Mouse (Mus musculus) heart, embryonic 11.5 days (tissue): ENCODE measurements at regions not wholly inside any gene's neighbourhood (a gene's known extent, or its start where the extent isn't known, plus 50 kb on each side); places are given as distances from the start of the nearest gene placed in this dataset.
A peak's percentile ranks its signal among the peaks of the same experiment; 100 is the strongest.

Experiments used
- ATAC-seq: fragments of 200-750 bp; cut with Nextera tagmentation; replicated peaks from 2 replicates; pipeline ENCODE4 v1.8.0; 2017; ENCODE audit warnings: moderate library complexity; ENCODE audit not compliant: insufficient number of reproducible peaks, low FRiP score, low TSS enrichment
- H3K27ac ChIP-seq: fragments of 300-500 bp; sonication (generic); 2 replicates; pipeline ENCODE4 v1.5.1; 2014; ENCODE audit warnings: mild to moderate bottlenecking, low read depth, low read length
- H3K27me3 ChIP-seq: fragments of 300-500 bp; sonication (generic); 2 replicates; pipeline ENCODE4 v1.6.1; 2014; ENCODE audit warnings: mild to moderate bottlenecking, low read length, mixed read lengths; ENCODE audit not compliant: control insufficient read depth, insufficient read depth
- H3K36me3 ChIP-seq: fragments of 300-500 bp; sonication (generic); 2 replicates; pipeline ENCODE4 v1.6.1; 2014; ENCODE audit warnings: mild to moderate bottlenecking, low read length, moderate library complexity, mixed read lengths; ENCODE audit not compliant: control insufficient read depth, insufficient read depth
- H3K4me1 ChIP-seq: fragments of 300-500 bp; sonication (generic); 2 replicates; pipeline ENCODE4 v1.6.1; 2014; ENCODE audit warnings: low read length; ENCODE audit not compliant: control insufficient read depth, insufficient read depth
- H3K4me2 ChIP-seq: fragments of 300-500 bp; sonication (generic); 2 replicates; pipeline ENCODE4 v1.6.1; 2014; ENCODE audit warnings: mild to moderate bottlenecking, moderate library complexity
- H3K4me3 ChIP-seq: fragments of 300-500 bp; sonication (generic); 2 replicates; pipeline ENCODE4 v1.5.1; 2014; ENCODE audit warnings: low read depth, low read length
- H3K9ac ChIP-seq: fragments of 300-500 bp; sonication (generic); 2 replicates; pipeline ENCODE4 v1.6.1; 2014; ENCODE audit warnings: mild to moderate bottlenecking, low read depth, low read length, moderate library complexity
- H3K9me3 ChIP-seq: fragments of 300-500 bp; sonication (generic); replicated peaks from 2 replicates; pipeline ENCODE4 v1.6.1; 2016; ENCODE audit warnings: low read length; ENCODE audit not compliant: control insufficient read depth
- WGBS: fragments of 180-500 bp; shearing (Covaris S2); extraction: QIAGEN DNeasy Blood & Tissue Kit; methylation state at CpG from one replicate; pipeline ENCODE4 v1.1.7; 2014; ENCODE audit not compliant: insufficient replicate concordance; 5-methylcytosine and 5-hydroxymethylcytosine counted together

DNA sequence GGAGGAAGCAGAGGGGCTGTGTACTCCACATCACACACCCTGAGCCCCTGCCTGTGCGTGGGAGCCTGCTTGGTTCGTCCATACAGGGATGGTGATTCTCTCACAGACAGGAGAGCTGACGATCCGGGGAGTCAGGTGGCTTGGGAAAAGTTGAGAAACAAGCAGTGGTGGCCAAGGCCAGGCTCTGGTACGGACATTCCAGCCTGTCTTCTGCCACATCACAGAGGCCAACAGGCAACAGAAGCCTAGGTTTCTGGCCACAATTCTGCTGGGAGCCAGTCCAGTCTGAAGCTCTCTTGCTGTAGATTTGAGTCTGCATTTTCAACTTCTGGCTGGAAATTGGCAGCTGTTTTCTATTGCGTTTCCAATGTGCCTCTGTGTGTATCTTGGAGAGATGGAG, 215.4 kb upstream of the Spred2 start:
- Histone ChIP-seq H3K9me3 (no peaks in the 10 kb centered on the region), H3K9ac (no peak overlapping the region), H3K27ac (no peak overlapping the region), H3K36me3 (no peaks in the 10 kb centered on the region), H3K27me3 (no peaks in the 10 kb centered on the region), H3K4me1 (no peaks in the 10 kb centered on the region), H3K4me3 (no peak overlapping the region), H3K4me2 (no peak overlapping the region)
- no peak for ATAC-seq
- WGBS, result 74% methylated on average over 6 of the region's 6 CpGs

DNA sequence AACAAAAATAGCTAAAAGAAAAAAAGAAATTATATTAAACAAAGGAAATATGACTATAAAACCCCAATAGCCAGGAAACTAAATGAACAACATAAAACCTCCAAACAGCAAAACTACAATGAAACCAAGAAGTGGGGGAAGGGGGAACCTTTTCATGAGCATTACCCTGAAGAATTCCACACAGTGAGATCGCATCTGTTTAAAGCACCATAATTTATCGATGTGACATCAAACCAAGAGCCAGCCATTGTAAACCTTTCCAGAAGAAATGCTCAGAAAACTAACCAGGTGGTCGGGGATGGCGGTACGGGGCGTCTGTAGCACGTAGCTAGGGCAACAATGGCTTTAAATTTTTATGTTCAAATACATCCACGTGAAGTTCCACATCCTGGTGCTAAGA, 214.8 kb upstream of the Spred2 start:
- Histone ChIP-seq H3K27me3 (no peaks in the 10 kb centered on the region), H3K9ac (no peak overlapping the region), H3K4me2 (no peak overlapping the region), H3K4me3 (no peak overlapping the region), H3K4me1 (no peaks in the 10 kb centered on the region), H3K9me3 (no peaks in the 10 kb centered on the region), H3K27ac (no peak overlapping the region), H3K36me3 (no peaks in the 10 kb centered on the region)
- ATAC-seq, result no peak
- WGBS, result 79% methylated on average over 8 of the region's 8 CpGs

DNA sequence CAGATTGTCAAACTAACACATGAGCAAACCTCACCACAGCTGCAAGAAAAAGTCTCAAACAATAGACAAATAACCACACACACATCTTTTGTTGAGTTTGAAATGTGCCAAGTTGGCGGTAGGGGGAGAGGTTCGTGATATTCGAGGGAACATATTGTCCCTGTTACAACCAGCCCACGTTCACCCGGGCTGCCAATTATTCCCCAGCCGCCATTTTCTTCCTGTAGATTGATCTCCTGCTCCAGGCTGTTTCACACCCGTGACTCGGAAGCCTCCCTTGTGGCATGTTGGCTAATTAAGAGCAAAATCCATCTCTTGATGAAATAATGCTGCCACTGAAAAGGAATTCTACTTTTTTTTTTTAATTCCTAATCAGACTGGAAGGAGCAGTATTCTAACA, 211.1 kb upstream of the Spred2 start:
- Histone ChIP-seq H3K27ac (no peak overlapping the region), H3K4me1 (no peaks in the 10 kb centered on the region), H3K36me3 (no peaks in the 10 kb centered on the region), H3K9me3 (no peaks in the 10 kb centered on the region), H3K4me2 (no peak overlapping the region), H3K27me3 (no peaks in the 10 kb centered on the region), H3K9ac (no peak overlapping the region), H3K4me3 (no peak overlapping the region)
- no peak for ATAC-seq
- 82% methylated on average over 8 of the region's 8 CpGs for WGBS

DNA sequence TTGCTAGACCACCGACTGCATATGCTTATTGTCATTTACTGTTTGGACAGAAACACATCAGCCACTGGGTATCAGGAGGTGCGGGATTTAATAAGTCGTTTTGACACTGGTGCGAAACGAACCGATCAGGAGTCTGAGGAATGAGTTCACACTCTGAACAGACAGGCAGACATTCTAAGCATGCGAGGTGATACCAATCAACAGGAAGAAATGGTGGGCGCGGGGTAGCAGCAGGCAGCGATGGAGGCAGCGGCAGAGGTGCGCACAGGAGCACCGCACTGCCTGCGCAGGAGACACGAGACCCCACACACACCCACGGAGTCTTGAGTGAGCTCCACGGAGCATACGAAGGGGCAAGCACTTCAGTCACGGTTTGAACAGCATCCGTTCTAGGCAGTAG, 210.6 kb upstream of the Spred2 start:
- Histone ChIP-seq H3K4me3 (no peak overlapping the region), H3K4me2 (no peak overlapping the region)

DNA sequence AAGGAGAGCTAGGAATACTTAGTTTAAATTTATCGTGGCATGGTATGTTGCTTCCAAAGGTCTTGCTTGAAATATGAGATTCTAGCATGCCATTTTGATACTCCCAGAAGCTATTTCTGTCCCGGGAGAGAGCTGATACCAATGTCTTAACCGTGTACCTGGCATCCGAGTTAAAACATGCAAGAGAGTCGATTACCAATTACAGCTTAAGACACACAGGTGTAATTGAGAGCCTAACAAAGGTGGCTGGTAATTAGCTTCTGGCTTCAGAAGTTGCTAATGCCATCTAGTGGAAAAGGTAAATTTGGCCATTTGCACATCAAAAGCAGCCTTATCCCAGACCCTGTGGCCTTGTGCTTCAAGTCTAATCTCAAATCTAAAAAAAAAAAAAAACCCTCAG, 210.0 kb upstream of the Spred2 start:
- 29% methylated on average over 5 of the region's 5 CpGs for WGBS
- no peaks in the 10 kb centered on the region for H3K9me3 ChIP-seq
- H3K27ac ChIP-seq, result no peak overlapping the region
- H3K36me3 ChIP-seq, result no peaks in the 10 kb centered on the region
- ATAC-seq, result no peak
- H3K4me3 ChIP-seq, result no peak overlapping the region
- no peaks in the 10 kb centered on the region for H3K4me1 ChIP-seq
- no peaks in the 10 kb centered on the region for H3K27me3 ChIP-seq
- H3K4me2 ChIP-seq, result peak overlapping the region; percentile 25
- no peak overlapping the region for H3K9ac ChIP-seq

More for the DNA sequence above, 210.6 kb upstream of the Spred2 start:
- Histone ChIP-seq H3K27ac (no peak overlapping the region), H3K36me3 (no peaks in the 10 kb centered on the region), H3K9ac (no peak overlapping the region), H3K27me3 (no peaks in the 10 kb centered on the region), H3K9me3 (no peaks in the 10 kb centered on the region), H3K4me1 (no peaks in the 10 kb centered on the region)
- ATAC-seq, result no peak
- WGBS, result 76% methylated on average over 20 of the region's 20 CpGs

DNA sequence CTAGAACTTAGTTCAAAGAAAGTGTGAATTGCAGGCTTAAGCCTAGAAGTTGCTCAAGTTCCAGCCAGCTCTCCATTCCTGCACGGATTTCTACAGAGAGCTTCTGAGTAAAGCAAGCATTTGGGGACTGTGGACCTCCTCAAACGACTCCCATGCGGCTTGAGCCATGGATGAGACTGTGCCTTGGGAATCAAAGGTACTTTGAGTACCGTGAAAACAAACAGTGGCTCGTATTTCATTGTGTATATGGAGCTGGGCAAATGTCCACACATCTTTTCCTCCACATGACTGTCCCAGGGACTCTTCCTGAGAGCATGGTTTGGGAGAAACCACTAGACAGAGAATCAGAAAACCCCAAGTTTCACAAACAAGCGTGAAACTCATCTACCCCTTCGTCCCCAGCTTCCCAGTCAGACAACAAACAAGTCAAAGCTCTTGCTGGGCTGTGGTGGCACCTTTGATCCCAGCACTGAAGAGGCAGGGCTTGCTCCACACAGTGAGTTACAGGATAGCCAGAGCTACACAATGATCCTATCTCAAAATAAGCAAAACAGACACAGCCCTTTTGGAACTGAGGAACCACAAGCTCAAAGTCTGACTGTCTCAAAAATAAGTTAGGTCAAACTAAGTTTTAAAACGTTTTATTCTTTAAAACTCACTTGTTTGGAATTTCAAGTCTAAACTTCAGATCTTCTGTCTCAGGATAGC, 209.1 kb upstream of the Spred2 start:
- H3K27me3 ChIP-seq, result no peaks in the 10 kb centered on the region
- WGBS, result 24% methylated on average over 8 of the region's 8 CpGs
- H3K9me3 ChIP-seq, result no peaks in the 10 kb centered on the region
- no peaks in the 10 kb centered on the region for H3K36me3 ChIP-seq
- H3K4me1 ChIP-seq, result no peaks in the 10 kb centered on the region
- no peak for ATAC-seq
- H3K4me3 ChIP-seq, result no peak overlapping the region
- H3K27ac ChIP-seq, result no peak overlapping the region
- H3K9ac ChIP-seq, result no peak overlapping the region
- no peak overlapping the region for H3K4me2 ChIP-seq

DNA sequence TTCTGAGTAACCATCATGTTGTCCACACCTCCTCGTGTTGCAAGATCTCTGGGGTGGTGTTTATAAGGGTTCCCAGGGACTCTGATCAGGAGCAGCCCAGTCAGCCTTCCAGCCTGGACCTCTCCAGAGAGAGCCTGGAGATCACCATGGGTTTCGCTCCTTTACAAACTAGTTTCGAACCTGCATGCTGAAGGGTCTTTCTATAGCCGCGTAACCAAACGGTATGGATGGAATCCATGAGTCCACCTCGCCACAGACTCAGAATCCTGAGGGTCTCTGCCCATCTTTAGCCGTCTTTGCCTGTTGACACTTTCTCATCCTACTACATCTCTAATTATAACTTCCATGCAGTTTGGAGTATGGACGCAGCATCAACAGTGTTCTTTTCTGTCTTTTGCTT, 206.0 kb upstream of the Spred2 start:
- no peaks in the 10 kb centered on the region for H3K36me3 ChIP-seq
- no peak overlapping the region for H3K27ac ChIP-seq
- no peaks in the 10 kb centered on the region for H3K9me3 ChIP-seq
- no peaks in the 10 kb centered on the region for H3K4me1 ChIP-seq
- no peak overlapping the region for H3K4me3 ChIP-seq
- ATAC-seq, result no peak
- H3K27me3 ChIP-seq, result no peaks in the 10 kb centered on the region
- H3K9ac ChIP-seq, result no peak overlapping the region
- H3K4me2 ChIP-seq, result no peak overlapping the region
- 84% methylated on average over 9 of the region's 9 CpGs for WGBS

DNA sequence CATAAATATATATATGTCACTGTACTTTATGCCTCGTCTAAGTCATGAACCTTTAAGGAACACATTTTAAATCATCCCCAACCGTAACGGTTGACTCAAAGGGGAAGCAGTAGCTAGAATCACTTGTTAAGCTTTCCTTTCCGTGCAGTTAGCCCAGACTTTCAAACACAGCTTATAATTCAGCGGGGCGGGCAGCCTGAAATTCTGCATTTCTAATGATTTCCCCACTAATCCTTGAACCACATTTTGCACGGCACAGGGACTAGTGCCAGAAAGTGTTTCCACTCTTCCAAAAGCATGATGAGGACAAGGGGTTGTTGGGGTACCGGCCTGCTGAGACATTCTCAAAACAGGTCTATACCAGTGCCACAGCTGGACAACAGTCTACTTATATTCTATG, 195.1 kb upstream of the Spred2 start:
- Histone ChIP-seq H3K9me3 (no peaks in the 10 kb centered on the region), H3K4me3 (no peak overlapping the region)

DNA sequence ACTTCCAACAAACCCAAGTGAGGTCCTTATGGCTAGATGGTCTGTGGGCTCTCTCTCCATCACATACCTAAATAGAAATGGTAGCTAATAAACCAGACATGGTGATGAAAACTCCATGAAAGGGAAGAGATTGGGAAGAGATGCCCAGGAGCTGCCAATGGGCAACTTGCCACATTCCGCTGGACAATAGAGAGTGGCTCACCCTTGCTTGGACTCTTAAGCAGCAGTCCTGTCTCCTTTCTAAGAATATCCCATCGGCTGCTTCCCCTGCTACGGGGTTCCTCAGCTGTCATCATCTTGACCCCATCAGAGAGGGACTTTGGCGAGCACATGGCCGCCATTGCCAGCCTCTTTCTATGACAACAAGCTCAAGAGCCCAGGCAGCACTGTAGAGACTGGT, 193.4 kb upstream of the Spred2 start:
- no peak overlapping the region for H3K27ac ChIP-seq
- no peaks in the 10 kb centered on the region for H3K9me3 ChIP-seq
- no peaks in the 10 kb centered on the region for H3K4me1 ChIP-seq
- H3K9ac ChIP-seq, result no peak overlapping the region
- 76% methylated on average over 5 of the region's 5 CpGs for WGBS
- ATAC-seq, result no peak
- H3K4me3 ChIP-seq, result no peak overlapping the region
- no peaks in the 10 kb centered on the region for H3K27me3 ChIP-seq
- no peak overlapping the region for H3K4me2 ChIP-seq
- no peaks in the 10 kb centered on the region for H3K36me3 ChIP-seq

More for the DNA sequence above, 195.1 kb upstream of the Spred2 start:
- no peaks in the 10 kb centered on the region for H3K36me3 ChIP-seq
- WGBS, result 89% methylated on average over 8 of the region's 8 CpGs
- H3K27me3 ChIP-seq, result no peaks in the 10 kb centered on the region
- no peak overlapping the region for H3K27ac ChIP-seq
- H3K4me2 ChIP-seq, result no peak overlapping the region
- ATAC-seq, result no peak
- no peak overlapping the region for H3K9ac ChIP-seq
- no peaks in the 10 kb centered on the region for H3K4me1 ChIP-seq
